In the genomic region with DNA sequence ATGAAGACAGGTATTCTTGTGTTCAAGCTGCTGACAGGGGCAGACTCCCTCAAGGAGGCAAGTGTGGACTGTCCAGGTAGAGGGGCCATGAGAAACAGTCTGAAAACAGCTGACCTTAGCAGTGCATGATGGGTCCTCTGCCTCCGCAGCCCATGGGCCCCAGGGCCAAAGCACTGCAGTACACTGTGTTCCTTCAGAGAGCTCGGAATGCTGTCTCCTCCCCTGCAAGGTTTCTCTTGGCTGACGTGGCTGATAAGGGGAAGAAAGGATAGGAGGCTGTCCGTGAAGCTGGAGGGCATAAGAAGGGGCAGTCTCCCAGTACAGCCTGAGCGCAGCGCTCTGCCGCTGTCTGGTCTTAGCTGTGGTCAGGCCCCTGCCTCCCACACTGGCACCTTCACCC, we compare ENCODE assay signal across 9 mouse cellular contexts. TPM values are rescaled to one million over a fixed set of nuclear protein-coding genes. Genes with fewer than 3 reads are reported as not detected.
A peak's percentile ranks its signal among the peaks of the same experiment; 100 is the strongest.
DNase-seq lines count a peak whose midpoint lies in the region; ATAC-seq and TF ChIP-seq lines count a peak whose summit lies in the region.
"Had no signal": no experiment of that assay in that cellular context is flagged by ENCODE, and none has a peak within 500 bp of the region (broad histone marks: within the 10 kb centered on the region; RNA-seq: fewer than 3 reads in every experiment).

No protein-coding gene starts in this region.

- H3K4me2 ChIP-seq in hindbrain, postnatal 0 days (ENCODE audit: low read depth, low read length), result no peak overlapping the region
- no peak overlapping the region for H3K4me2 ChIP-seq in lung, embryonic 15.5 days
- H3K4me2 ChIP-seq: liver, embryonic 13.5 days had no signal

- intact Hi-C loops in gastrocnemius, postnatal 14 days (cut with DNase I; ENCODE audit: low total_unique reads), result no loop called here

- H3K9ac ChIP-seq in hindbrain, postnatal 0 days (replicated peaks; ENCODE audit: low read length), result no peak overlapping the region
- H3K9ac ChIP-seq in lung, embryonic 15.5 days, result no peak overlapping the region
- H3K9ac ChIP-seq: liver, embryonic 13.5 days had no signal

- 0 out of 2 replicates have a peak, but pooled peaks cover 4% of the 10 kb centered on the region for H3K36me3 ChIP-seq in hindbrain, postnatal 0 days (ENCODE audit: insufficient read depth, low read length)
- no peaks in the 10 kb centered on the region for H3K36me3 ChIP-seq in lung, embryonic 15.5 days
- H3K36me3 ChIP-seq in testis, adult 2 months (ENCODE audit: control insufficient read depth, insufficient read depth, low read length), result no peaks in the 10 kb centered on the region

- no peaks in the 10 kb centered on the region for H3K27me3 ChIP-seq in hindbrain, postnatal 0 days (ENCODE audit: insufficient read depth, low read length)
- no peaks in the 10 kb centered on the region for H3K27me3 ChIP-seq in lung, embryonic 15.5 days
- no peaks in the 10 kb centered on the region for H3K27me3 ChIP-seq in testis, adult 2 months (ENCODE audit: control insufficient read depth, insufficient read depth, low read length)
- H3K27me3 ChIP-seq: liver, embryonic 13.5 days had no signal

- no peak for TF ChIP-seq CTCF in hindbrain, postnatal 0 days (IDR thresholded peaks at IDR 0.05; ENCODE audit: low read depth)
- no peak for TF ChIP-seq CTCF in testis, adult 2 months (IDR thresholded peaks at IDR 0.05; ENCODE audit: control insufficient read depth, insufficient read depth, insufficient replicate concordance, low read depth, low read length)

- H3K4me3 ChIP-seq in hindbrain, postnatal 0 days (ENCODE audit: low read length), result no peak overlapping the region
- no peak overlapping the region for H3K4me3 ChIP-seq in lung, embryonic 15.5 days
- H3K4me3 ChIP-seq in testis, adult 2 months (ENCODE audit: control insufficient read depth, low read depth, low read length), result no peak overlapping the region
- H3K4me3 ChIP-seq: liver, embryonic 13.5 days had no signal

- peaks cover 26% of the 10 kb centered on the region for H3K4me1 ChIP-seq in hindbrain, postnatal 0 days (ENCODE audit: insufficient read depth, low read length)
- H3K4me1 ChIP-seq in lung, embryonic 15.5 days, result peaks cover 66% of the 10 kb centered on the region
- peaks cover 12% of the 10 kb centered on the region for H3K4me1 ChIP-seq in testis, adult 2 months (ENCODE audit: control insufficient read depth, insufficient read depth, low read length)

- peak; percentile 33 to 37 for DNase-seq in adrenal gland, postnatal 4 days (ENCODE audit: low spot score in 2 of 2)
- DNase-seq in gastrocnemius, postnatal 14 days, result peak; percentile 43
- DNase-seq in hindbrain, postnatal 0 days (ENCODE audit: low spot score), result no peak
- DNase-seq in thymus, postnatal 4 days, result no peak
- DNase-seq in right cerebral cortex, postnatal 25 days, result no peak
- no peak for DNase-seq in cerebellum, adult 11-12 months
- DNase-seq: liver, embryonic 13.5 days had no signal

- peak; percentile 78 for TF ChIP-seq POLR2A in testis, adult 2 months (IDR thresholded peaks at IDR 0.05; ENCODE audit: control insufficient read depth, low read depth, low read length)

- 58% methylated on average over 7 of the region's 7 CpGs for WGBS in hindbrain, postnatal 0 days
- 40% methylated on average over 7 of the region's 7 CpGs for WGBS in lung, embryonic 15.5 days

- H3K9me3 ChIP-seq in hindbrain, postnatal 0 days (ENCODE audit: low read length), result no peaks in the 10 kb centered on the region
- H3K9me3 ChIP-seq in lung, embryonic 15.5 days, result no peaks in the 10 kb centered on the region
- H3K9me3 ChIP-seq: liver, embryonic 13.5 days had no signal

- no peak for ATAC-seq in hindbrain, postnatal 0 days
- peak; percentile 41 for ATAC-seq in lung, embryonic 15.5 days (ENCODE audit: borderline replicate concordance, extremely low read depth, low FRiP score, low TSS enrichment)

- peak overlapping the region; percentile 68; the same call in 1 of the 2 replicates for H3K27ac ChIP-seq in hindbrain, postnatal 0 days
- peak overlapping the region; percentile 67 for H3K27ac ChIP-seq in lung, embryonic 15.5 days
- peak overlapping the region; percentile 86 for H3K27ac ChIP-seq in testis, adult 2 months (ENCODE audit: control insufficient read depth, insufficient read depth, low read depth, low read length)
- H3K27ac ChIP-seq: liver, embryonic 13.5 days had no signal

RNA-seq across cellular contexts. Expression of a gene that starts 54.9 kb away (rescaled TPM):
- total RNA-seq in adrenal gland, postnatal 4 days (2021), result 10 to 100 TPM; 24.0 to 24.8 TPM
- 1 to 10 TPM; 4.2 to 7.9 TPM for total RNA-seq in gastrocnemius, postnatal 14 days (2021)
- 5.3 and 9.6 TPM in 2 replicates for total RNA-seq in hindbrain, postnatal 0 days (2014; rRNA removed)
- 5.7 and 6.2 TPM in 2 replicates for polyA plus RNA-seq in hindbrain, postnatal 0 days (2015; fragmentation: Nextera tagmentation; extraction: Ambion mirVana)
- 30.1 and 33.5 TPM in 2 replicates for polyA plus RNA-seq in lung, embryonic 15.5 days (2015; fragmentation: Nextera tagmentation; extraction: Ambion mirVana)
- 1.1 and 2.6 TPM in 2 replicates for polyA plus RNA-seq in testis, adult 2 months (2012; rRNA removed)

Comparison
In these comparisons a context has a peak if more than half of its experiments do, and no peak if none do; other contexts are left out.
1. DNase-seq: peak in adrenal gland, postnatal 4 days (2 of 2) and gastrocnemius, postnatal 14 days (single experiment); none in hindbrain, postnatal 0 days (single experiment), thymus, postnatal 4 days (single experiment), right cerebral cortex, postnatal 25 days (single experiment) and cerebellum, adult 11-12 months (single experiment).
2. Peak in every context shown above with its lines, with median percentiles within 50 percentile points of each other: H3K27ac ChIP-seq.